Mouse (Mus musculus) myocyte (in vitro differentiated cells): ENCODE results near the gene Eftud2. TPM values are rescaled to one million over a fixed set of nuclear protein-coding genes. Genes with fewer than 3 reads are reported as not detected.

Source experiments
- H3K27me3 ChIP-seq: one replicate; pipeline ENCODE4 v1.6.1; 2011; ENCODE audit not compliant: control insufficient read depth, insufficient read depth, insufficient read length
- H3K36me3 ChIP-seq: one replicate; pipeline ENCODE4 v1.6.1; 2011; ENCODE audit not compliant: control insufficient read depth, insufficient read depth
- H3K4me2 ChIP-seq: one replicate; pipeline ENCODE4 v1.6.1; 2011; ENCODE audit warnings: low read depth, control low read depth
- H3K4me3 ChIP-seq: one replicate; pipeline ENCODE4 v1.5.1; 2011; ENCODE audit warnings: mild to moderate bottlenecking, control low read depth, moderate library complexity
- H3K79me2 ChIP-seq: one replicate; pipeline ENCODE4 v1.6.1; 2011; ENCODE audit not compliant: control insufficient read depth, insufficient read depth
- H3ac ChIP-seq: one replicate; pipeline ENCODE4 v1.6.1; 2011; ENCODE audit not compliant: control insufficient read depth, insufficient read length
- CEBPB ChIP-seq: IDR thresholded peaks from 2 replicates; pipeline ENCODE4 v1.6.1; 2011; ENCODE audit warnings: mild to moderate bottlenecking, moderate library complexity; ENCODE audit not compliant: poor library complexity, insufficient read depth, severe bottlenecking
- E2F4 ChIP-seq: IDR thresholded peaks from one replicate; pipeline ENCODE4 v1.6.1; 2011; ENCODE audit warnings: mild to moderate bottlenecking, control low read depth, moderate library complexity; ENCODE audit not compliant: insufficient read depth
- MAX ChIP-seq: IDR thresholded peaks from one replicate; pipeline ENCODE4 v1.6.1; 2011; ENCODE audit warnings: low read depth, mild to moderate bottlenecking, control low read depth
- MYOD1 ChIP-seq, 3 experiments: IDR thresholded peaks; one replicate each; pipeline ENCODE4 v1.6.1; 2011; ENCODE audit warnings: control low read depth in 2 of 3, low read depth in 2 of 3, mild to moderate bottlenecking in 2 of 3, moderate library complexity in 1 of 3; ENCODE audit not compliant: insufficient read length in 2 of 3, control insufficient read depth in 1 of 3
- MYOG ChIP-seq, 3 experiments: IDR thresholded peaks; one replicate each; pipeline ENCODE4 v1.6.1; 2011; ENCODE audit warnings: control low read depth in 2 of 3, low read depth in 2 of 3, mild to moderate bottlenecking in 2 of 3; ENCODE audit not compliant: insufficient read length in 2 of 3, control insufficient read depth in 1 of 3, insufficient read depth in 1 of 3
- POLR2A ChIP-seq: IDR thresholded peaks from one replicate; pipeline ENCODE4 v1.6.1; 2011; ENCODE audit warnings: low read depth, mild to moderate bottlenecking, control low read depth, moderate library complexity; ENCODE audit not compliant: insufficient read length
- POLR2AphosphoS2 ChIP-seq: IDR thresholded peaks from one replicate; pipeline ENCODE4 v1.6.1; 2011; ENCODE audit warnings: low read depth, control low read depth; ENCODE audit not compliant: insufficient read length
- REST ChIP-seq: IDR thresholded peaks from one replicate; pipeline ENCODE4 v1.6.1; 2011; ENCODE audit warnings: mild to moderate bottlenecking, control low read depth, moderate library complexity; ENCODE audit not compliant: insufficient read depth, insufficient read length
- SRF ChIP-seq: IDR thresholded peaks from one replicate; pipeline ENCODE4 v1.6.1; 2011; ENCODE audit warnings: low read depth; ENCODE audit not compliant: control insufficient read depth, insufficient read length
- TCF12 ChIP-seq: IDR thresholded peaks from one replicate; pipeline ENCODE4 v1.6.1; 2011; ENCODE audit warnings: mild to moderate bottlenecking, control low read depth; ENCODE audit not compliant: poor library complexity, insufficient read depth, severe bottlenecking
- TCF3 ChIP-seq: IDR thresholded peaks from one replicate; pipeline ENCODE4 v1.6.1; 2011; ENCODE audit warnings: low read depth, control low read depth; ENCODE audit not compliant: insufficient read length
- USF1 ChIP-seq: IDR thresholded peaks from one replicate; pipeline ENCODE4 v1.6.1; 2011; ENCODE audit warnings: low read depth, mild to moderate bottlenecking, control low read depth, moderate library complexity
- polyA plus RNA-seq: library from polyadenylated mRNA; unstranded; fragments of >200 nt; fragmentation: generic; extraction: Trizol; gene quantifications from one replicate; pipeline ENCODE4 v1.2.1, GENCODE M21; 2012; ENCODE audit warnings: missing spikeins

Eftud2 gene
- polyA plus RNA-seq, 1 experiment = 104 TPM

GRCm38 (mm10) chr11:102879558-102879957, 1.2 kb downstream of the Eftud2 start:
- peaks cover 33% of the 10 kb centered on the region for H3K79me2 ChIP-seq
- H3K4me2 ChIP-seq = peak overlapping the region; percentile 96
- peaks cover 16% of the 10 kb centered on the region for H3K36me3 ChIP-seq
- no peak overlapping the region for H3ac ChIP-seq
- H3K4me3 ChIP-seq = peak overlapping the region; percentile 92
- no peaks in the 10 kb centered on the region for H3K27me3 ChIP-seq
- TF ChIP-seq CEBPB = no peak

GRCm38 (mm10) chr11:102874801-102875334, 5.9 kb downstream of the Eftud2 start:
- TF ChIP-seq MYOG (IDR thresholded peaks at IDR 0.05; ENCODE audit: control insufficient read depth in 1 of 3, insufficient read depth in 1 of 3, insufficient read length in 2 of 3, low read depth in 2 of 3) = no peak
- no peak for TF ChIP-seq TCF12
- TF ChIP-seq POLR2A = no peak
- TF ChIP-seq E2F4 = no peak
- no peak for TF ChIP-seq REST
- no peak for TF ChIP-seq USF1
- TF ChIP-seq CEBPB = no peak
- no peak for TF ChIP-seq MYOD1 (IDR thresholded peaks at IDR 0.05; ENCODE audit: control insufficient read depth in 1 of 3, insufficient read length in 2 of 3, low read depth in 2 of 3)
- no peak for TF ChIP-seq TCF3
- TF ChIP-seq SRF = no peak
- TF ChIP-seq POLR2AphosphoS2 = no peak
- no peak for TF ChIP-seq MAX
- H3K4me2 ChIP-seq = no peak overlapping the region
- no peaks in the 10 kb centered on the region for H3K27me3 ChIP-seq
- H3K36me3 ChIP-seq = peaks cover 21% of the 10 kb centered on the region
- H3ac ChIP-seq = no peak overlapping the region
- no peak overlapping the region for H3K4me3 ChIP-seq
- peaks cover 23% of the 10 kb centered on the region for H3K79me2 ChIP-seq

- Histone ChIP-seq H3K4me2 (no peak overlapping the region), H3K79me2 (no peaks in the 10 kb centered on the region), H3K36me3 (peaks cover 67% of the 10 kb centered on the region), H3ac (no peak overlapping the region), H3K4me3 (no peak overlapping the region), H3K27me3 (no peaks in the 10 kb centered on the region)
- TF ChIP-seq MAX (no peak), POLR2A (no peak), E2F4 (no peak), TCF12 (no peak), REST (no peak), MYOG (IDR thresholded peaks at IDR 0.05; ENCODE audit: control insufficient read depth in 1 of 3, insufficient read depth in 1 of 3, insufficient read length in 2 of 3, low read depth in 2 of 3) (no peak), CEBPB (no peak), MYOD1 (IDR thresholded peaks at IDR 0.05; ENCODE audit: control insufficient read depth in 1 of 3, insufficient read length in 2 of 3, low read depth in 2 of 3) (no peak), USF1 (no peak), TCF3 (no peak), POLR2AphosphoS2 (no peak)
These were observed 16.5 kb downstream of the Eftud2 start for GRCm38 (mm10) chr11:102864272-102864671.

- TF ChIP-seq POLR2AphosphoS2 = no peak
- no peak overlapping the region for H3K4me2 ChIP-seq
- peaks cover 68% of the 10 kb centered on the region for H3K36me3 ChIP-seq
- H3K27me3 ChIP-seq = no peaks in the 10 kb centered on the region
- H3ac ChIP-seq = no peak overlapping the region
- H3K79me2 ChIP-seq = no peaks in the 10 kb centered on the region
- H3K4me3 ChIP-seq = no peak overlapping the region
These were observed 20.9 kb downstream of the Eftud2 start for GRCm38 (mm10) chr11:102859933-102860332.

GRCm38 (mm10) chr11:102858951-102859350, 21.8 kb downstream of the Eftud2 start:
- Histone ChIP-seq H3K27me3 (no peaks in the 10 kb centered on the region), H3K79me2 (no peaks in the 10 kb centered on the region), H3K4me2 (no peak overlapping the region), H3ac (no peak overlapping the region), H3K4me3 (no peak overlapping the region), H3K36me3 (peaks cover 69% of the 10 kb centered on the region)
- TF ChIP-seq MAX (no peak), USF1 (no peak), MYOG (IDR thresholded peaks at IDR 0.05; ENCODE audit: control insufficient read depth in 1 of 3, insufficient read depth in 1 of 3, insufficient read length in 2 of 3, low read depth in 2 of 3) (no peak), TCF12 (no peak), TCF3 (no peak), POLR2A (no peak), CEBPB (no peak), MYOD1 (IDR thresholded peaks at IDR 0.05; ENCODE audit: control insufficient read depth in 1 of 3, insufficient read length in 2 of 3, low read depth in 2 of 3) (no peak), E2F4 (no peak), REST (no peak), SRF (no peak), POLR2AphosphoS2 (no peak)
